Mouse (Mus musculus): ENCODE measurements around the gene Lrrc17. TPM values are rescaled to one million over a fixed set of nuclear protein-coding genes. Genes with fewer than 3 reads are reported as not detected.

Lrrc17 gene
- 3.6 and 5.9 TPM in 2 replicates for polyA plus RNA-seq (2014; fragmentation: Nextera tagmentation; extraction: Ambion mirVana)

DNA sequence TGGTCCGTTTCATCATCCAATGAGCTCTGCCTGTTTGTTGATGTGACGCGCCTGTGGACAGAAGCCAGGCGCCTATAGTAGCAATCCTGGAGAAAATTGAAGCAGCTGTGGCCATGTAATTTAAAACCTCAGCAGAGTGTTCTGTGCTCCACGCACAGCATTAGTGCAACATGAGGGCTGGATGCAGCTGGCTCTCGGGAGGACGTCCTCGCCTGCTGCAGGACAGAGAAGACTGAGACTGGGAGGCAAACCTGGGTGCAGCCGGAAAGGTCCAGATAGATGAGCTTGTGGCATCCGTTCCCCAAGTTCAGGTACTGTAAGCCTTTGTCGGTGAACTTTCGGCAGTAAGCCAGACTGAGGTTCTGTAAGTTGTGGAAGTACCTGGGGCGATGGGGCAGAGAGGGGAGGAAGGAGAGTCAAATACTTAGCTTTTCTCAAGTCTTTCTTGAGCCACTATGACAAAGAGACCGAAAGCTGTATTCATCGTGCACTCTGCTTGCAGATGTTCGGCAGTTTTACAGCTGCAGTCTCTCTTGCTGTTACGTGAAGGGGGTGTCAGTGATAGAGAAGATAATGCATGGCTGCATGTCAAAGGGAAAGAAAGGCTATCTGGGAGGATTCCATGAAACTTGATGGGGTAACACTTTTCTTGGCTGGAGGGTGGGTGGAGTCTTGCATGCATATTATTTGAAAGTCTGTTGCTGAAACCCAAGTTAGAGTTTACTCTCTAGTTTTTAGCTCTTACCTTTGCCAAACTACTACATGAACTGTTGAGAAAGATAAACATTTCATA lies at the start of gene Lrrc17:
Gene Lrrc17, plus strand, starts transcription at position 151 of the 793 bp plus-strand sequence.
- Histone ChIP-seq H3K27me3 (replicated peaks; ENCODE audit: control insufficient read depth, insufficient read depth, low read length) (no peaks in the 10 kb centered on the region), H3K9ac (ENCODE audit: low read depth, low read length) (no peak within 1 kb of the TSS), H3K9me3 (ENCODE audit: control insufficient read depth, low read length) (no peaks in the 10 kb centered on the region), H3K4me3 (ENCODE audit: low read depth, low read length) (no peak within 1 kb of the TSS; the same call in 1 of the 2 replicates), H3K36me3 (ENCODE audit: control insufficient read depth, insufficient read depth, low read length) (no peaks in the 10 kb centered on the region), H3K4me1 (replicated peaks; ENCODE audit: control insufficient read depth, insufficient read depth, low read length) (no peaks in the 10 kb centered on the region), H3K4me2 (peak within 1 kb of the TSS; percentile 34; the same call in 1 of the 2 replicates), H3K27ac (ENCODE audit: low read depth, low read length) (no peak within 1 kb of the TSS)
- no peak for ATAC-seq (replicated peaks; ENCODE audit: low FRiP score)
- DNase-seq (ENCODE audit: low spot score): no peak
- 53% methylated on average over 17 of the region's 17 CpGs for WGBS

DNA sequence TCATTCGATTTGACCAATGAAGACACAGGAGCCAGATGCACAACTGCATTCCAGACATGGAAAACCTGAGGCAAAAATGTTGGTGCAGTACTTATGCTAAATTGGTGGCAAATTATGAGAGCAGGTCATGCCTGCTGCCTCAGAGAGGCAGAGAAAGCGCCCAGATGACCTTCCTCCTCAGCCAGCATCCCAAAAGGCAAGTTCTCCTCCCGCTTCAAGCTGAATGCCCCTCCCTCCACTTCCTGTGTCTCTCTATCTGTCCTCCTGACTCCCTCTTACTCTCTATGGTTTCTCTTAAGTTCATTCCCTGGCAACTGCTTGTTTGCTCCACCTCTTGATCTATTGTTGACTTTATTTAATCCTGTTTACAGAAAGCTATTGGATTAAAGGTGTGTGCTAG lies 48.6 kb upstream of the Lrrc17 start:
- no peak for DNase-seq (ENCODE audit: low spot score)

GRCm38 (mm10) chr5:21496321-21496720 lies 47.0 kb upstream of the Lrrc17 start:
- no peak overlapping the region for H3K9ac ChIP-seq (ENCODE audit: low read depth, low read length)
- H3K9me3 ChIP-seq (ENCODE audit: control insufficient read depth, low read length): no peaks in the 10 kb centered on the region
- no peak overlapping the region for H3K27ac ChIP-seq (ENCODE audit: low read depth, low read length)
- DNase-seq (ENCODE audit: low spot score): no peak
- ATAC-seq (replicated peaks; ENCODE audit: low FRiP score): no peak
- H3K36me3 ChIP-seq (ENCODE audit: control insufficient read depth, insufficient read depth, low read length): no peaks in the 10 kb centered on the region
- H3K4me2 ChIP-seq: no peak overlapping the region
- H3K27me3 ChIP-seq (replicated peaks; ENCODE audit: control insufficient read depth, insufficient read depth, low read length): no peaks in the 10 kb centered on the region
- 78% methylated on average over 6 of the region's 6 CpGs for WGBS
- no peaks in the 10 kb centered on the region for H3K4me1 ChIP-seq (replicated peaks; ENCODE audit: control insufficient read depth, insufficient read depth, low read length)
- H3K4me3 ChIP-seq (ENCODE audit: low read depth, low read length): no peak overlapping the region

More for the DNA sequence above, 48.6 kb upstream of the Lrrc17 start:
- Histone ChIP-seq H3K4me1 (replicated peaks; ENCODE audit: control insufficient read depth, insufficient read depth, low read length) (no peaks in the 10 kb centered on the region), H3K9me3 (ENCODE audit: control insufficient read depth, low read length) (no peaks in the 10 kb centered on the region), H3K9ac (ENCODE audit: low read depth, low read length) (no peak overlapping the region), H3K27ac (ENCODE audit: low read depth, low read length) (no peak overlapping the region), H3K4me3 (ENCODE audit: low read depth, low read length) (no peak overlapping the region), H3K36me3 (ENCODE audit: control insufficient read depth, insufficient read depth, low read length) (no peaks in the 10 kb centered on the region), H3K4me2 (no peak overlapping the region), H3K27me3 (replicated peaks; ENCODE audit: control insufficient read depth, insufficient read depth, low read length) (no peaks in the 10 kb centered on the region)
- no peak for ATAC-seq (replicated peaks; ENCODE audit: low FRiP score)
- 35% methylated on average over 3 of the region's 3 CpGs for WGBS

- DNase-seq (ENCODE audit: low spot score): no peak
- no peaks in the 10 kb centered on the region for H3K27me3 ChIP-seq (replicated peaks; ENCODE audit: control insufficient read depth, insufficient read depth, low read length)
- H3K9me3 ChIP-seq (ENCODE audit: control insufficient read depth, low read length): no peaks in the 10 kb centered on the region
- no peak overlapping the region for H3K4me3 ChIP-seq (ENCODE audit: low read depth, low read length)
- no peak for ATAC-seq (replicated peaks; ENCODE audit: low FRiP score)
- no peak overlapping the region for H3K4me2 ChIP-seq
- no peak overlapping the region for H3K27ac ChIP-seq (ENCODE audit: low read depth, low read length)
- WGBS: 65% methylated on average over 3 of the region's 3 CpGs
- H3K36me3 ChIP-seq (ENCODE audit: control insufficient read depth, insufficient read depth, low read length): no peaks in the 10 kb centered on the region
- no peaks in the 10 kb centered on the region for H3K4me1 ChIP-seq (replicated peaks; ENCODE audit: control insufficient read depth, insufficient read depth, low read length)
- H3K9ac ChIP-seq (ENCODE audit: low read depth, low read length): no peak overlapping the region
Measured at GRCm38 (mm10) chr5:21496881-21497280, 46.5 kb upstream of the Lrrc17 start.

- ATAC-seq (replicated peaks; ENCODE audit: low FRiP score) (no peak), DNase-seq (ENCODE audit: low spot score) (no peak)
- 87% methylated on average over 2 of the region's 2 CpGs for WGBS
- Histone ChIP-seq H3K27me3 (replicated peaks; ENCODE audit: control insufficient read depth, insufficient read depth, low read length) (no peaks in the 10 kb centered on the region), H3K4me1 (replicated peaks; ENCODE audit: control insufficient read depth, insufficient read depth, low read length) (no peaks in the 10 kb centered on the region), H3K36me3 (ENCODE audit: control insufficient read depth, insufficient read depth, low read length) (no peaks in the 10 kb centered on the region), H3K27ac (ENCODE audit: low read depth, low read length) (no peak overlapping the region), H3K4me2 (no peak overlapping the region), H3K9me3 (ENCODE audit: control insufficient read depth, low read length) (no peaks in the 10 kb centered on the region), H3K4me3 (ENCODE audit: low read depth, low read length) (no peak overlapping the region), H3K9ac (ENCODE audit: low read depth, low read length) (no peak overlapping the region)
Measured at GRCm38 (mm10) chr5:21498490-21498889, 44.9 kb upstream of the Lrrc17 start.

GRCm38 (mm10) chr5:21498925-21499324 lies 44.4 kb upstream of the Lrrc17 start:
- DNase-seq (ENCODE audit: low spot score) (no peak), ATAC-seq (replicated peaks; ENCODE audit: low FRiP score) (no peak)
- Histone ChIP-seq H3K9me3 (ENCODE audit: control insufficient read depth, low read length) (no peaks in the 10 kb centered on the region), H3K4me2 (no peak overlapping the region), H3K9ac (ENCODE audit: low read depth, low read length) (no peak overlapping the region), H3K4me3 (ENCODE audit: low read depth, low read length) (no peak overlapping the region), H3K36me3 (ENCODE audit: control insufficient read depth, insufficient read depth, low read length) (no peaks in the 10 kb centered on the region), H3K27ac (ENCODE audit: low read depth, low read length) (no peak overlapping the region), H3K27me3 (replicated peaks; ENCODE audit: control insufficient read depth, insufficient read depth, low read length) (no peaks in the 10 kb centered on the region), H3K4me1 (replicated peaks; ENCODE audit: control insufficient read depth, insufficient read depth, low read length) (no peaks in the 10 kb centered on the region)
- WGBS: 86% methylated on average over 11 of the region's 11 CpGs

- Histone ChIP-seq H3K27ac (ENCODE audit: low read depth, low read length) (no peak overlapping the region), H3K4me2 (no peak overlapping the region), H3K4me1 (replicated peaks; ENCODE audit: control insufficient read depth, insufficient read depth, low read length) (no peaks in the 10 kb centered on the region), H3K9me3 (ENCODE audit: control insufficient read depth, low read length) (no peaks in the 10 kb centered on the region), H3K4me3 (ENCODE audit: low read depth, low read length) (no peak overlapping the region), H3K36me3 (ENCODE audit: control insufficient read depth, insufficient read depth, low read length) (no peaks in the 10 kb centered on the region), H3K27me3 (replicated peaks; ENCODE audit: control insufficient read depth, insufficient read depth, low read length) (no peaks in the 10 kb centered on the region), H3K9ac (ENCODE audit: low read depth, low read length) (no peak overlapping the region)
- DNase-seq (ENCODE audit: low spot score): no peak
- WGBS: 80% methylated on average over 10 of the region's 10 CpGs
- no peak for ATAC-seq (replicated peaks; ENCODE audit: low FRiP score)
Measured at GRCm38 (mm10) chr5:21500133-21500532, 43.2 kb upstream of the Lrrc17 start.

- WGBS: 77% methylated on average over 2 of the region's 2 CpGs
- no peaks in the 10 kb centered on the region for H3K36me3 ChIP-seq (ENCODE audit: control insufficient read depth, insufficient read depth, low read length)
- DNase-seq (ENCODE audit: low spot score): no peak
- H3K27me3 ChIP-seq (replicated peaks; ENCODE audit: control insufficient read depth, insufficient read depth, low read length): no peaks in the 10 kb centered on the region
- no peaks in the 10 kb centered on the region for H3K4me1 ChIP-seq (replicated peaks; ENCODE audit: control insufficient read depth, insufficient read depth, low read length)
- ATAC-seq (replicated peaks; ENCODE audit: low FRiP score): no peak
- H3K4me2 ChIP-seq: no peak overlapping the region
- H3K27ac ChIP-seq (ENCODE audit: low read depth, low read length): no peak overlapping the region
- no peaks in the 10 kb centered on the region for H3K9me3 ChIP-seq (ENCODE audit: control insufficient read depth, low read length)
- H3K9ac ChIP-seq (ENCODE audit: low read depth, low read length): no peak overlapping the region
- no peak overlapping the region for H3K4me3 ChIP-seq (ENCODE audit: low read depth, low read length)
Measured at GRCm38 (mm10) chr5:21500941-21501340, 42.4 kb upstream of the Lrrc17 start.

All from liver, embryonic 11.5 days (tissue).